Mouse (Mus musculus) bone marrow macrophage, adult 2 months (primary cell): Measurements from ENCODE around the gene Trp53i13. TPM values are rescaled to one million over a fixed set of nuclear protein-coding genes. Genes with fewer than 3 reads are reported as not detected.
A peak's percentile ranks its signal among the peaks of the same experiment; 100 is the strongest.

Experiments
- H3K27ac ChIP-seq: 2 replicates; pipeline ENCODE4 v1.5.1; 2012; ENCODE audit warnings: low read depth, low read length; ENCODE audit not compliant: insufficient read depth
- H3K4me1 ChIP-seq: 2 replicates; pipeline ENCODE4 v1.6.1; 2012; ENCODE audit warnings: low read length; ENCODE audit not compliant: control insufficient read depth, insufficient read depth
- H3K4me3 ChIP-seq: 2 replicates; pipeline ENCODE4 v1.5.1; 2012; ENCODE audit warnings: mild to moderate bottlenecking, low read length, moderate library complexity; ENCODE audit not compliant: insufficient read depth
- CTCF ChIP-seq: IDR thresholded peaks from 2 replicates; pipeline ENCODE4 v1.5.1; 2012; ENCODE audit warnings: low read depth, mild to moderate bottlenecking, low read length, moderate library complexity
- POLR2A ChIP-seq: IDR thresholded peaks from 2 replicates; pipeline ENCODE4 v1.6.1; 2012; ENCODE audit warnings: mild to moderate bottlenecking, low read depth, low read length, borderline replicate concordance
- polyA plus RNA-seq: library from polyadenylated mRNA; stranded (reverse); fragments of >200 nt; gene quantifications from 2 replicates; pipeline ENCODE4 v1.2.4, GENCODE M21; 2012; ENCODE audit not compliant: missing spikeins, insufficient read depth, insufficient read length

Gene Trp53i13
- polyA plus RNA-seq, 1 experiment: 15.7 TPM

DNA sequence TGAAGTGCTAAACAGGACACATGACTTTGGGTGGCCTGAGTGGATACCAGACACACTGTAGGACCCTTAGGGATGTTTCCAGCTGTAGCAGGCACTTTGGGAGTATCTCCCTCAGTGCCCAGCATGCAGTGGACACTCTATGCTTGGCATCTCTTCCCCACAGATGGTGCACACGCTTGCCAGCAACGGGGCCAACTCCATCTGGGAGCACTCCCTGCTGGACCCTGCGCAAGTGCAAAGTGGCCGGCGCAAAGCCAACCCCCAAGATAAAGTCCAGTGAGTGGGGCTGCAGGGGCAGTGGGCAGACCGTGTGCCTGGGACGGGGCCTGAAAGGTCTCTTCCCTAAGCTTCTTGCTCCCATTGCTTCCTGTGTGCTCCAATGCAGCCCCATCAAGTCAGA is 16.4 kb downstream of the Trp53i13 start:
- TF ChIP-seq CTCF (no peak), POLR2A (no peak)
- Histone ChIP-seq H3K27ac (no peak overlapping the region), H3K4me3 (no peak overlapping the region), H3K4me1 (peaks cover 35% of the 10 kb centered on the region)

DNA sequence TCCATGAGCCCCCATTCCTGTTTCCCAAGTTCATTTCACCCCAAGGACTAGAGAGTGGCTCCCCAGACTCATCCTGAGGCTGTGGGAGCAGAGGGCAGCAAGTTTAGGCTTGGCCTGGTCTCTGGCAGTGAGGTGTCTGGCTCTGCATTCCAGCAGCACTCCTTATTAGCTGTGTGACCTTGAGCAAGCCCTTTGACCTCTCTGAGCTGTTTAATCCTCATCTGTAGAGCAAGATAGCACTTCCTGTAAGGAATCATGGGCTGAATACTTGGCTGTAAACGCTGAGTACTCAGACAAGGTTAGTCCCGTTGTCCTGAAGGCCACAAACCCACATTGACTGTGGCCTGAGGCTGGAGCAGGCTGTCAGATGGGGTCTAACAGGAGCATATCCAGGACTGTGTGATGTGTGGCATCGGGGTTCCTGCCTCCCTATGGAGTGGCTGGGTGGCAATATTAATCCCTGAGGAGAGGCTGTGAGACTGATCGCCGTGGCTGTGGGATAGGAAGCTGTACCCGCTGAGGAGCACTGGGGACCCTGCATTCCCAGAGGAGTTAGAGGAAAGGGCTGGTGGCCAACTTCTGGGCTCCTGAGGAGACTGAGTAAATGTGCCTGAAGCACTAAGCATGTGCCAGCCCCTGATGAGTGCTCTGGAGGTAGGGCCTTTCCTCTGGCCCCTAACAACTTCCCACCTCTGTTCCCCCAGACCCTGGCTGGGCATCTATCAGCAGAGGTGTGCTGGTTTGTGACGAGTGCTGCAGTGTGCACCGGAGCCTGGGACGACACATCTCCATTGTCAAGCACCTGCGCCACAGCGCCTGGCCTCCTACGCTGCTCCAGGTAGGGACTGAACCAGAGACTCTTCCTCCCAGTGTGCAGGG is 17.3 kb downstream of the Trp53i13 start:
- TF ChIP-seq CTCF (no peak), POLR2A (no peak)
- Histone ChIP-seq H3K4me3 (no peak overlapping the region), H3K4me1 (peaks cover 35% of the 10 kb centered on the region), H3K27ac (no peak overlapping the region)

DNA sequence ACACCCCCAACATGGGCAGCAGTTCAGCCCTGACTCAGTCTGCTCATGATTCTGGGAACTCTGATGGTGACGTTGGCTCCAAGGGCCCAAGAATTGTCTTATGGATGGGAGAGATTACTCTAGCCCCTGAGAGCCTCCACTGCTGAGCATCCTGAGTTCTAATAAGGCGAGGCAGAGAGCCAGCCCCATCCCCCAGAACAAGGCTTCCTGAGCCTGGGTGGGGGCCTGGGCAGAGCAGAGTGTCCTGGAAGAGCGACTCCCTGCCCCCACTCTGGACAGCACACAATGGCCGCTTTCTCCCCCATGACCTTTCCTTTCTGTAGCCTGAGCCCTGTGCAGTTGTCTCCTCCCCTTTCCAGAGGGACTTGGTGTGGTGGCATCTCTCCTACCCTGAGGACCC is 17.9 kb downstream of the Trp53i13 start:
- H3K4me1 ChIP-seq: peaks cover 35% of the 10 kb centered on the region

DNA sequence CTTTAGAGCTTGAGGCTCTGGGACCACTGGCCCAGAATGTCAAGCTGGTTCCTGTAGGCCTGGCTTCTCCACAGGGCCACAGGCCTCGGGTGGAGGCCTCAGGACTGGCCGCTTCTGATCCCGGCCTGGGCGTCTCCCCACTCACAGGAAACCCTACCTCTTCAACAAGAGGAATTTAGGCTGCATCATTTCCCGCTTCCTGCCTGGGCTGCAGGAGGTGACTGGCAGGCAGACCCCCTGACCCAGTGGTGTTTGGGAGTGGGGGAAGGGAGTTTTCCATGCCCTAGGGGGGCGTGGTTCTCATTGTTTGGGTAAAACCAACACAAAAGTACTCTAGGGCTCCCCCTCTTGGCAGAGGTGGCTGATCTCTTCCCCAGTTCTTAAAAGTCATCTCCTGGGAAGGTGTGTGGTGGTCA is 18.4 kb downstream of the Trp53i13 start:
- H3K4me1 ChIP-seq: peaks cover 35% of the 10 kb centered on the region
- no peak overlapping the region for H3K4me3 ChIP-seq
- peak; percentile 49 for TF ChIP-seq CTCF
- TF ChIP-seq POLR2A: no peak
- no peak overlapping the region for H3K27ac ChIP-seq

More for the DNA sequence above, 17.9 kb downstream of the Trp53i13 start:
- no peak for TF ChIP-seq CTCF
- no peak for TF ChIP-seq POLR2A
- H3K4me3 ChIP-seq: no peak overlapping the region
- H3K27ac ChIP-seq: no peak overlapping the region

DNA sequence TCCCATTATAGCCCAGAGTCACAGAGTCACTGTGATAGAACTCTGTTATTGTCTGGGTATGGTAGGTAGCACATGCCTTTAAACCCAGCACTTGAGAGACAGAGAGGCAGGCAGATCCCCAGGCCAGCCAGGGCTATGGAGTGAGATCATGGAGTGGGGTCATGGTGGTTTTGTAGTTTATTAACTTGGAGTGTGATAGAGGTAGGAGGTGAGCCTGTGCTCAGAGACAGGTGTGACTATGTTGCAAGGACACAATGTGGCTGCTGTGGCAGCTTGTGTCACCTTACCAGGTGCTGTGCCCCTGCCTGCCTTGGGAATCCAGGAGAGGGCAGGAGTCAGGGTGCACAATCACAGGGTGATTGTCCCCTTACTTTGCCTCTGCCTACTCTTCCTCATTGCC is 20.3 kb downstream of the Trp53i13 start:
- peaks cover 40% of the 10 kb centered on the region for H3K4me1 ChIP-seq
- no peak overlapping the region for H3K4me3 ChIP-seq
- no peak overlapping the region for H3K27ac ChIP-seq
- TF ChIP-seq CTCF (no peak), POLR2A (no peak)

DNA sequence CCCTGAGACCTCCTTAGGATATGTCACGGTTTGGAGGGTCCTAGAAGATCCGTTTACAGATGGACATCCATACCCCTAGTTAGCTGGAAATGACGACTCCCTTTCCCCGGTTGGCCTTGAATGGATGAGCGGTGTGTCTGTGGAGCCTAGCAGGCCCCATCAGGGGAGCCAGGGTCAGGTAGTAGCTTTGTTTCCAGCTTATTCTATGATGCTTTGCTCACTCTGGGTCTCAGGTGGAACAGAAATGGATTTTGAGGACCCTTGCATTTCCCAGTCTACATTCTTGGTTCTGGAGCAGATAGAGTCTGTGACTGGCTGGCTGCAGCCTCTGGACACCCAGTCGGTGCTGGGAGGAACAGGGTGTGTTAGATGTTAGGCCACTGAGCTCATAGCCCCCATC is 21.0 kb downstream of the Trp53i13 start:
- Histone ChIP-seq H3K4me1 (peaks cover 45% of the 10 kb centered on the region), H3K27ac (no peak overlapping the region), H3K4me3 (peak overlapping the region; percentile 92)
- TF ChIP-seq POLR2A: no peak
- no peak for TF ChIP-seq CTCF

DNA sequence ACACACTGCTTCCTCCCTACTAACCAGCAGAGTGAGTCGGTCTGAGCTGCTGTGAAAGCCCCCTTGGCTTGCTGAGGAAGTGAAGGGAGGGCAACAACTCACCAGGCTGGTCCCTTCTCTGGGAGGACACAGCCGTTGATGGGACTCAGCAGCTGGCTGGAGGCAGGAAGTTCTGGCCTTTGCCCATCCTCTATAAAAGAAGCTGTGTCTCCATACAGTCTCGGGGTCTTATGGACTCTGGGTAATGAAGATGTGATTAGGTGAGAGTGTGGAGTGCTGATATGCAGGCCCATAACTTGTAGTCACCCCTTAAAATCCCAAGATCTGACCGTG is 21.5 kb downstream of the Trp53i13 start:
- TF ChIP-seq POLR2A: no peak
- TF ChIP-seq CTCF: no peak
- H3K27ac ChIP-seq: peak overlapping the region; percentile 5
- H3K4me1 ChIP-seq: peaks cover 45% of the 10 kb centered on the region
- peak overlapping the region; percentile 92 for H3K4me3 ChIP-seq

DNA sequence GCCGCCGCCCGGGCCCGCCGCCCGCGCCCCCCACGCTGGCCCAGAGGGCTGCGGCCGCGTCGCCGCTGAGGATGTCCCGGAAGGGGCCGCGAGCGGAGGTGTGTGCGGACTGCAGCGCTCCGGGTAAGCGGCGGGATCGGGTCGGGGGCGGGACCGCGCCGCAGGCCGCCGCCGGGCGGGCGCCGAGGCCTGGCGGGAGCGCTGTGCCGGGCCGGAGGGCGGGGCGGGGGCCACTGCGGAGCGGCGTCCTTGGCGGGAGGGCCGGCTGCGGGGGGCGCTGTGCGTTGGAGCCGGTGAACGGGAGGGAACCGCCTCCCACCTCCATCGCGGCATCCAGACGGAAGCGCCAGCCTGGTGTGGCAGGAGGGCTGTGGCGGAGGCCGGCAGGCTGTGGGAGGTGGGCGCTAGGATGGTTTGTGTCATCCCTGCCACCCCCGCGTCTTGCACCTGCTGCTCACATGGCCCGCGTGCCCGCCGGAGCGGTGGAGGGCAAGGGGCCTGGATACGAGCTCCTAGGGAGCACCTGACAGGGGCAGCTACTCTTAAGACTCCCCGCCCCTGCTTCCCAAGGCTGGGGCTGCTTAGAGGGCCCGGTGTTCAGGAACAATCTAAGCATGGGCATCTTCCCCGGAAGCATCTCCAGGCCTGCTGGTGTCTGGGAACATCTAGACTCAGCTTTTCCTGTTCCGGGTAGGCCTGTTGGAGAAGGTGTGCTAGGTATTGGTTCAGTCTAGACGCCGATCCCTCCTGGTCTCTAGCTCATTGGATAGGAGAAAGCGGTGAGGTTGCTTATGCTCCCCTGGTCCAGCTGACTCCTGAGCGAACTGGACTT is 22.1 kb downstream of the Trp53i13 start, which contains the start of gene Git1:
Git1 (plus strand) TSS at position 51 of the 832 bp plus-strand sequence.
- H3K27ac ChIP-seq: peak within 1 kb of the TSS; percentile 78
- peak within 1 kb of the TSS; percentile 92 for H3K4me3 ChIP-seq
- peaks cover 45% of the 10 kb centered on the region for H3K4me1 ChIP-seq
- TF ChIP-seq POLR2A (no peak), CTCF (no peak)

DNA sequence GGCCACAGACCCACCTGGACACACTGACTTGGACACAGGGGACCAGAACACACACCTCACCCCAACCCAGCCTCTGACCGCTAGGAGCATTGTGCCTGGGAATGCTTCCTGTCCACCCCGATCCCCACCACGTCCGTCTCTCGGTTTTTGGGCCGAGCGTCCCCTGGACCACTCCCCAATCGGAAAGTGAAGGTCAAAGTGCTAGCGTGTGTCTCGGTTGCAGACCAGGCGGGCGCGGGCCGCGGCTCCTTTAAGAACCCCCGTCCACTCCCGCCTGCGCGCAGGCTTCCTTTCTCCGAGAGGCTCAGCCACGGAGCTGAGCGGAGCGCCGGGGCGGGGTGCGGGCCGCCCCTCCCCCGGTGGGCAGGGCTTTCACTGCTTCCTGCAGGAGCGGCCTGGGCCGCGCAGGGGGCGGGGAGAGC is 22.9 kb downstream of the Trp53i13 start:
- Histone ChIP-seq H3K4me1 (peaks cover 48% of the 10 kb centered on the region), H3K27ac (peak overlapping the region; percentile 78), H3K4me3 (peak overlapping the region; percentile 92)
- no peak for TF ChIP-seq POLR2A
- no peak for TF ChIP-seq CTCF
